Mouse (Mus musculus) hindbrain, embryonic 10.5 days (tissue): ENCODE measurements around the gene Peli2. TPM values are rescaled to one million over a fixed set of nuclear protein-coding genes. Genes with fewer than 3 reads are reported as not detected.

Source experiments
- DNase-seq: peaks from one replicate; pipeline ENCODE4 v3.0.0-alpha.2; 2017; ENCODE audit warnings: low spot score
- H3K27ac ChIP-seq: fragments of 300-500 bp; sonication (generic); 2 replicates; pipeline ENCODE4 v1.5.1; 2016; ENCODE audit warnings: mild to moderate bottlenecking, moderate library complexity
- H3K27me3 ChIP-seq: fragments of 300-500 bp; sonication (generic); 2 replicates; pipeline ENCODE4 v1.6.1; 2016; ENCODE audit warnings: mild to moderate bottlenecking; ENCODE audit not compliant: poor library complexity, insufficient read depth, severe bottlenecking
- H3K36me3 ChIP-seq: fragments of 300-500 bp; sonication (generic); 2 replicates; pipeline ENCODE4 v1.6.1; 2016; ENCODE audit warnings: mild to moderate bottlenecking, moderate library complexity
- H3K4me1 ChIP-seq: fragments of 300-500 bp; sonication (generic); replicated peaks from 2 replicates; pipeline ENCODE4 v1.6.1; 2016; ENCODE audit warnings: mild to moderate bottlenecking
- H3K4me3 ChIP-seq: fragments of 300-500 bp; sonication (generic); 2 replicates; pipeline ENCODE4 v1.5.1; 2016; ENCODE audit warnings: mild to moderate bottlenecking, moderate library complexity
- H3K9me3 ChIP-seq: fragments of 300-500 bp; sonication (generic); 2 replicates; pipeline ENCODE4 v1.6.1; 2016; ENCODE audit warnings: mild to moderate bottlenecking, moderate library complexity
- WGBS: fragments of 180-500 bp; shearing (Covaris S2); methylation state at CpG from one replicate; pipeline ENCODE4 v1.1.7; 2016; 5-methylcytosine and 5-hydroxymethylcytosine counted together
- polyA plus RNA-seq: library from polyadenylated mRNA; unstranded; fragments of >200 nt; fragmentation: Nextera tagmentation; extraction: Ambion mirVana; gene quantifications from 2 replicates; pipeline ENCODE4 v1.2.1, GENCODE M21; 2016

Peli2 gene
- polyA plus RNA-seq, 1 experiment from 2014 or later: 16.9 TPM

DNA sequence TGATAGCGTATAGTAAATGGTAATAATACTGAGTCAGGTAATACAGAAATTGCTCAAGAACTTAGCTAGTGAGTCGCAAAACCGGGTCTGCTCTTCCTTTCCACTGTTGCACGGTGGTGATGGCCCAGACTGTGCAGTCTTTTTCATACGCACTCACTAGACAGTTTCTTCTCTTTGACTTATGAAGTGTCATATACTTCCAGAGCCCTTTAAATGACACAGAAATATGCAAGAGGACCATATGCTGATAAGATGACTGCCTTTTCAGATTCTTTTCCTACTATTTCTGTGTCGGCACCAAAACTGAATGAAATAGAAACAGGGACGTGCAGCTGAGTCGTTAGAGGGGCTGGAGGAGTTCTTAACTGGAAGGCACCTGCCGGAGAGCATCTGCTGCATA lies 102.1 kb downstream of the Peli2 start:
- no peak for DNase-seq
- no peaks in the 10 kb centered on the region for H3K9me3 ChIP-seq
- no peaks in the 10 kb centered on the region for H3K27me3 ChIP-seq
- 92% methylated on average over 9 of the region's 9 CpGs for WGBS
- H3K4me1 ChIP-seq: peaks cover 22% of the 10 kb centered on the region
- H3K36me3 ChIP-seq: peaks cover 11% of the 10 kb centered on the region
- no peak overlapping the region for H3K4me3 ChIP-seq
- H3K27ac ChIP-seq: no peak overlapping the region

GRCm38 (mm10) chr14:48224203-48224602 lies 103.6 kb downstream of the Peli2 start:
- Histone ChIP-seq H3K4me1 (peaks cover 22% of the 10 kb centered on the region), H3K36me3 (peaks cover 17% of the 10 kb centered on the region), H3K27me3 (no peaks in the 10 kb centered on the region), H3K27ac (no peak overlapping the region), H3K9me3 (no peaks in the 10 kb centered on the region), H3K4me3 (no peak overlapping the region)
- 88% methylated on average over 1 of the region's 1 CpGs for WGBS
- no peak for DNase-seq

DNA sequence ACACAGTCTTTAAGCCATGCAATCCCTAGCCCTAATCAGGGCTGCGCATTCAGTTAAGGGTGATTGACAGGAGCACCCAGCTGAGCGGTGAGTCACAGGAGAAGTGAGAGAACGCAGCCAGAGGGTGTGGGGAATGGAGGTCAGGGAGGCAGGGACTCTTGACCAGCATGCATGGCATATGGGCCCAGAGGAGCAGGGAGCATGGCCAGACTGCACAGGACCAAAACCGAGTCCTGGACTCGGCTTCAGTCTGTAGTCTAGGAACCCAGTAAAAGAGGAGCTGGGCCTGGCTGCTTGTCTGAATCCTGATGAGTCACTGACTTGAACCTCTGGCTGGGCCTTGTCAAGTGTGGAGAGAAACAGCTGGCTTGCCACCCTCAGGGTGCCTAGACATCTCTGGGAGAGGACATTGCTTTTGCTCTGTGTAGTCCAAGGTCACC lies 104.3 kb downstream of the Peli2 start:
- 38% methylated on average over 5 of the region's 5 CpGs for WGBS

GRCm38 (mm10) chr14:48225810-48226446 lies 105.3 kb downstream of the Peli2 start:
- Histone ChIP-seq H3K27ac (0 out of 2 replicates have a peak overlapping the region, but pooled peaks have one; percentile 42), H3K36me3 (peaks cover 26% of the 10 kb centered on the region), H3K27me3 (no peaks in the 10 kb centered on the region), H3K4me1 (peaks cover 22% of the 10 kb centered on the region), H3K4me3 (no peak overlapping the region), H3K9me3 (0 out of 2 replicates have a peak, but pooled peaks cover 3% of the 10 kb centered on the region)
- 80% methylated on average over 7 of the region's 7 CpGs for WGBS
- DNase-seq: no peak

More for the DNA sequence above, 104.3 kb downstream of the Peli2 start:
- peaks cover 20% of the 10 kb centered on the region for H3K36me3 ChIP-seq
- H3K4me3 ChIP-seq: no peak overlapping the region
- H3K4me1 ChIP-seq: peaks cover 22% of the 10 kb centered on the region
- H3K27ac ChIP-seq: peak overlapping the region; percentile 50; the same call in 1 of the 2 replicates
- H3K27me3 ChIP-seq: no peaks in the 10 kb centered on the region
- 0 out of 2 replicates have a peak, but pooled peaks cover 3% of the 10 kb centered on the region for H3K9me3 ChIP-seq
- no peak for DNase-seq

- Histone ChIP-seq H3K4me1 (peaks cover 22% of the 10 kb centered on the region), H3K36me3 (peaks cover 26% of the 10 kb centered on the region), H3K27ac (no peak overlapping the region), H3K9me3 (0 out of 2 replicates have a peak, but pooled peaks cover 3% of the 10 kb centered on the region), H3K27me3 (no peaks in the 10 kb centered on the region), H3K4me3 (no peak overlapping the region)
- no peak for DNase-seq
- 88% methylated on average over 10 of the region's 10 CpGs for WGBS
Measured at GRCm38 (mm10) chr14:48226759-48227158, 106.1 kb downstream of the Peli2 start.

DNA sequence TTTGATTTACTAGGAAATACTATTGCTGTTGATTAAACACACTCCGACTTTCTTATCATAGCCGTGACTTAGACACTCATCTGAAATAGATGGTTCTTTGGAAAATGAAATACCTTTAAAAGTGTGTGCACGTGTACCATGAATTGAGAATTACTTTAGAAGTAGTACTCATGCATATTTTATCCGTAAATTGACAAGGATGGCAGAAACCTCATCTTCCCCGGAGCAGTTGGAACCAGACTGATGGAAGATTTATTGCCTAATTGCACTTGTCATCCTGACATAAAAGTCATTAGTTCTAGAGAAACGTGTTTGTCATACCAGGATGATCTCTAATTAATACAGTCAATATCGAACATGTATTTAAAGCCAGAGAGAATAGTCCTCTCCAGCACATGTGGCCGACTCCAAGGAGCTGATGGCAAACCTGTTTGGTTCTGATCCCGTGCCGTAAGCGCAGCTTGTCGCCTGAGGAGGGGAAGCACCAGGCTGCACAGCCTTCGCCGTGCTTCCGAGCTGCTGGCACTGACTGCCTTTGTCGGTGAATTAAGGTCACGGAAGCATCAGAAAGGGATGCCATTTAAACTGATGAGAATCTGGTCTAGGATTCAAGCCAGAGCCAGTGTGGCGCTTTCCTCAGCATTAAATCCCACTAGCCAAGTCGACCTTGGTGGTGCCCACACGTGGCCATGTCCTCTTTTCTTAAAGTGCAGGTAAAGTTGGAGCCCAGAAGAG lies 114.3 kb downstream of the Peli2 start:
- 90% methylated on average over 20 of the region's 20 CpGs for WGBS
- H3K36me3 ChIP-seq: peaks cover 5% of the 10 kb centered on the region
- no peaks in the 10 kb centered on the region for H3K27me3 ChIP-seq
- 0 out of 2 replicates have a peak, but pooled peaks cover 8% of the 10 kb centered on the region for H3K4me1 ChIP-seq
- DNase-seq: no peak
- H3K9me3 ChIP-seq: no peaks in the 10 kb centered on the region
- no peak overlapping the region for H3K4me3 ChIP-seq
- no peak overlapping the region for H3K27ac ChIP-seq

- Histone ChIP-seq H3K4me1 (0 out of 2 replicates have a peak, but pooled peaks cover 4% of the 10 kb centered on the region), H3K4me3 (no peak overlapping the region), H3K27ac (no peak overlapping the region), H3K27me3 (no peaks in the 10 kb centered on the region), H3K36me3 (peaks cover 36% of the 10 kb centered on the region), H3K9me3 (no peaks in the 10 kb centered on the region)
- 88% methylated on average over 7 of the region's 7 CpGs for WGBS
- no peak for DNase-seq
Measured at GRCm38 (mm10) chr14:48241335-48241734, 120.7 kb downstream of the Peli2 start.

- no peak overlapping the region for H3K4me3 ChIP-seq
- WGBS: 76% methylated on average over 3 of the region's 3 CpGs
- H3K36me3 ChIP-seq: peaks cover 38% of the 10 kb centered on the region
- no peaks in the 10 kb centered on the region for H3K27me3 ChIP-seq
- no peak for DNase-seq
- no peaks in the 10 kb centered on the region for H3K9me3 ChIP-seq
- no peak overlapping the region for H3K27ac ChIP-seq
- 0 out of 2 replicates have a peak, but pooled peaks cover 4% of the 10 kb centered on the region for H3K4me1 ChIP-seq
Measured at GRCm38 (mm10) chr14:48246236-48246635, 125.6 kb downstream of the Peli2 start.

GRCm38 (mm10) chr14:48246963-48247362 lies 126.3 kb downstream of the Peli2 start:
- no peak overlapping the region for H3K4me3 ChIP-seq
- H3K36me3 ChIP-seq: peaks cover 35% of the 10 kb centered on the region
- no peak overlapping the region for H3K27ac ChIP-seq
- H3K9me3 ChIP-seq: no peaks in the 10 kb centered on the region
- peaks cover 12% of the 10 kb centered on the region for H3K4me1 ChIP-seq
- 93% methylated on average over 9 of the region's 9 CpGs for WGBS
- no peaks in the 10 kb centered on the region for H3K27me3 ChIP-seq
- no peak for DNase-seq

DNA sequence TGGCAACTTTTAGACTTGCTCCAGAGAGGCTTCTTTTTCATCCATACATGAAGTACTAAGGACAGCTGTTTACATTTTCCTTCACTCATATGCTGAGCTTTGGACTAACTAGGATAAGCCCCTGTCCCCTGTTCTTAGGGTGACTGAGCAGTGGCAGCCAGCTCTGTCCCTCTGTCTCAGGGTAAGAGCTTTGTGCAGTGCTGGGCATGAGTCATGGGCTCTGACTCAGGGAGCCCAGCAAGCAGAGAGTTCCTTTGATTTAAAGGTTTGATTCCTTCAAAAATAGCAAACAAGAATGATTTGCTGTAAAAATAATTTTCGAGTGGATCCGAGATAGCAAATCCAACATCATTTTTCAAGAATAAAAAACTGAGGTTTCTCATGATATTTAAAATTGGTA lies 128.8 kb downstream of the Peli2 start:
- Histone ChIP-seq H3K4me1 (peaks cover 16% of the 10 kb centered on the region), H3K9me3 (no peaks in the 10 kb centered on the region), H3K36me3 (peaks cover 41% of the 10 kb centered on the region), H3K27ac (no peak overlapping the region), H3K4me3 (no peak overlapping the region), H3K27me3 (no peaks in the 10 kb centered on the region)
- no peak for DNase-seq
- 94% methylated on average over 2 of the region's 2 CpGs for WGBS

GRCm38 (mm10) chr14:48249909-48250308 lies 129.3 kb downstream of the Peli2 start:
- H3K4me1 ChIP-seq: peaks cover 21% of the 10 kb centered on the region
- no peaks in the 10 kb centered on the region for H3K27me3 ChIP-seq
- no peak for DNase-seq
- H3K27ac ChIP-seq: no peak overlapping the region
- H3K36me3 ChIP-seq: peaks cover 40% of the 10 kb centered on the region
- no peaks in the 10 kb centered on the region for H3K9me3 ChIP-seq
- H3K4me3 ChIP-seq: no peak overlapping the region
- WGBS: 91% methylated on average over 9 of the region's 9 CpGs

DNA sequence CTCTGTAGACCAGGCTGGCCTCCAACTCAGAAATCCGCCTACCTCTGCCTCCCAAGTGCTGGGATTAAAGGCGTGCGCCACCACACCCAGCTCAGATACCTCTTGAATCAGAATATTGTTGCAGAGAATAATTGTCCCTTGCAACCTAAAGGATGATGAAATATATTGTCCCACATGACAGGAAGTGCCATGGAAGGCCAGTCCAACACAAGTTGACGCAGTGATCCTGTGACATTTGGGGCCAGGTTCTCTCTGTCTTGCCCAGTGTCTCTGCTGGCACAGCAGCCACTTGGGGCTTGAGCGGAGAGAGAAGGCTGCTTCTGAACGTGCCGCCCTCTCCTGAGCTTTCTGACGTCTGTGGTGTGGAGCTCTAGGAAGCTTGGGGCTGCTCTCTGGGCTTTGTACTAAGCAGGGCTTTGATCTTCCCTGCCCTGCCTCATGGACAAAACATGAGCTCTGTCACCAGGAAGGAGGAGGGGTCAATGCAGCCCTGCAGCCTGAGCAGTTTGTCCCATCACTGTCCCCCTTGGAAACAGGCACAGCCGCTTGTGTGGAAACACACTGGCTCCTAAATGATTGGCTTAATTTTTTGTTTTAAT lies 130.9 kb downstream of the Peli2 start:
- Histone ChIP-seq H3K36me3 (peaks cover 41% of the 10 kb centered on the region), H3K9me3 (no peaks in the 10 kb centered on the region), H3K27ac (no peak overlapping the region), H3K4me1 (peaks cover 32% of the 10 kb centered on the region), H3K4me3 (no peak overlapping the region), H3K27me3 (no peaks in the 10 kb centered on the region)
- DNase-seq: peak; percentile 25
- 46% methylated on average over 9 of the region's 9 CpGs for WGBS

DNA sequence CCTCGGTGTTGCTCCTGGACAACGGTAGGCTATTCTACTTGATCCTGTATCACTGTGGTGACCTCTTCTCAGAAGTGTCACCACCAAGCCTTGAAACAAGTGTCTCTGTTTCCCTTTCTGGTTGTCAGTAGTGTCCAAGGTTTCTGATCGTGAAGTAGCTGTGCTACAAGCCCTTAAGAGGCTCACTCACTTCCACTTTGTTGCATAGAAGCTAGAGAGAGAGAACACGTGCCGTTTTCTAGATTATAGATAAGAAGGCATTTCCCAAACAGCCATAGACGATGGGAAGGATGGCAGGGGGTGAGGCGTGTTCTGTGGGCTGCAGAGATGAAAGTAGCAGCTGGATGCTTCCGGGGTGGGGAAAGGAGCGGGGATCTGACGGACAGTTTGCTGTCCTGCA lies 132.6 kb downstream of the Peli2 start:
- Histone ChIP-seq H3K9me3 (no peaks in the 10 kb centered on the region), H3K4me1 (peaks cover 38% of the 10 kb centered on the region), H3K27ac (no peak overlapping the region), H3K27me3 (no peaks in the 10 kb centered on the region), H3K36me3 (peaks cover 47% of the 10 kb centered on the region), H3K4me3 (no peak overlapping the region)
- DNase-seq: no peak
- 89% methylated on average over 10 of the region's 10 CpGs for WGBS
